Mouse (Mus musculus) heart, postnatal 14 days (tissue): ENCODE results near the gene Prkra. TPM values are rescaled to one million over a fixed set of nuclear protein-coding genes. Genes with fewer than 3 reads are reported as not detected.
A peak's percentile ranks its signal among the peaks of the same experiment; 100 is the strongest.
"Not testable (repeated sequence)": the region's sequence is repeated elsewhere in the genome, so short reads cannot be mapped to it uniquely, and the experiment has no call there.

Source experiments
- DNase-seq, 2 experiments: peaks; one replicate each; pipeline ENCODE4 v3.0.0; 2021 to 2022
- intact Hi-C: fragments of 180-260 bp; cut with DNase I; formaldehyde crosslinking; loops from one replicate; pipeline ENCODE4 v1.15.1; 2025
- total RNA-seq, 2 experiments: library from RNA; stranded (reverse); gene quantifications; 2 replicates each; pipeline ENCODE4 v1.2.3; 2021

Prkra gene
- total RNA-seq, 2 experiments from 2014 or later = 16.0 to 16.9 TPM

DNA sequence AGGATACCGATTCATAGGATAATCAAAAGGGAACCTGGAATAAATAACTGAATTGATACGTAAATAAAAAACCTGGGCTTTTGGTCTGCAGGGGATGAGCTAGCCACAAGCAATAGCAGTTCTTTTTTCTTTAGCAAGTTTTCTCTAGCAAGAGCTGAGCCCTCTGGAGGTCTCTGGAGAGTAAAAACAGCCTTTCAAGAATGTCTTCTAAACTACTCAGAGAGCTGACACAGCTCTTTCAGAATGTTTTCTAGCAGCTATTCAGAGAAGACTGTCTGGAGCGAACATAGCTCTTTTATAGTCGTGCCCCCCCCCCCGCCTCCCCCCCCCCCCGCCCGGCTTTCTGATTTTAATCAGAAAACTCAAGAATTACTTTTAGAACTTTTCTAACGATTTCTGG, 11.6 kb upstream of the Prkra start:
- DNase-seq = no peak
- intact Hi-C loops = no loop called here

DNA sequence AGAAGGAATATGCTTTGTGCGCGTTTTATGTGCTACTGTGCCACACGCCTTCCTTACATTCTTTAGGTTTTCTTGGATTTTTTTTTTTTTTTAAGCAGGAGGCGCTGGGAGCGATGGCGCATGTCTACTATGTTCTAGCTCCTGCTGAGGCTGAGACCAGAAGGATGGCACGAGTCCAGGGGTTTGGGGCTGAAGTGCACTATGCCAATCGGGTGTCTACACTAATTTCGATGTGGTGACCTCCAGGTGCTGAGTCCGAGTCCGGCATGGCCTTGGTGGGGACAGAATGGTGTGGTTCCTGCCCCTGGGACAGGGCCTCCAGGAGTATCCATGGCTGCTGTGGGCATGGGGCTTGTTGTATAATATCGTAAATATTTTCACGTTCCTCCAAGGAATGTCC, 10.7 kb upstream of the Prkra start:
- no peak for DNase-seq
- intact Hi-C loops = no loop called here

DNA sequence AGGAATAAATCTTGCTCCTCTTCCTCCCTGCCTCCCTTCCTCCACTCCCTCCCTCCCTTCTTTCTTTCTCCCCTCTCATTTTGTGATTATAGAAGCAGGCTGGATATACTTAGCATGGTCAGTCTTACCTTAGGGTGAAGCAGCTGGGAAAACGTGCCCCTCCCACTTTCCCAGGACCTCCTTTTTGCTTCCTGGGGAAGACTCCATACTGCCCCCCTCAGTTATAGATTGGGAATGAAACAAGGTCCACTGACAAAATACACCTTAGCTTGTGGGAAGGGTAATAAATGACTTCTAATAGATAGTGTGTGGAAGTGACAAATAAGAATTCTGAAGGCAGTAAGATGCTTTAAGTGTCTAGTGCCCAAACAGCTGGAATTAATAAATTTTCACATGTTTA, 8.2 kb upstream of the Prkra start:
- no peak for DNase-seq
- intact Hi-C loops = no loop called here

DNA sequence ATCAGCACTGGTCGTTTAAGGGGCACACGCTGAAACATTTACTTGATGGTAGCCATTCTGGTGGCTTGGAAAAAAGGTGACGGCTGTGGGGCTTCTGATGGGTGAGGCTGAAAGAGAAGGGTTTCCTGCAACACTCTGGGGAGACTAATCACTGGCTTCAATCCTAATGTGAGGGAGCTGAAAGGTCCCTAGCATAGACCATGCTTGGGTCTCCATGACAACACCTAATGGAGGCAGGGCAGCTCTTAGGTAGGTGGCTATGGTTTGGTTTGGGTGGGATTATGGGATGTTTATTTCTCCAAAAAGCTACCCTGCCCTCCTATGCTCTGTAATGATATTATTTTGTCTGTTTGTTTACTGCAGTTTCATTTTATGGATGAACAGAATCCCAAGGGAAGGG, 7.6 kb upstream of the Prkra start:
- no peak for DNase-seq
- intact Hi-C loops = no loop called here

DNA sequence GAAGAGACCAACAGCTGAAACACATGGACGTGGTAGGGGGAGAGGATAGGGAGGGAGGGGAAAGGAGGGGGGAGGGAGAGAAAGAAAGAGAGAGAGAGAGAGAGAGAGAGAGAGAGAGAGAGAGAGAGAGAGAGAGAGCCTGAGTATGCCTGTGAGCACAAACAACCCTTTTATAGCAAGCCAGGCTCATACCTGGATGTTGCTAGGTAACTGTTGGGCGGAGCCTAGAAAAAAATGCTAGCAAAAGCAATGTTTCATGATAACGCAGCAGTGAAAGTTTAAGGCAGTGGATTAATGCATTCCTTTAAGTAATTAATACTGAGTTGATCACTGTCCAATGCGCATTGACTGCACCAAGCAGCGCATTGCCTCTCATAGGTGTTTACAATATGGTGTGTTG, 6.8 kb upstream of the Prkra start:
- intact Hi-C loops = no loop called here
- no peak for DNase-seq

DNA sequence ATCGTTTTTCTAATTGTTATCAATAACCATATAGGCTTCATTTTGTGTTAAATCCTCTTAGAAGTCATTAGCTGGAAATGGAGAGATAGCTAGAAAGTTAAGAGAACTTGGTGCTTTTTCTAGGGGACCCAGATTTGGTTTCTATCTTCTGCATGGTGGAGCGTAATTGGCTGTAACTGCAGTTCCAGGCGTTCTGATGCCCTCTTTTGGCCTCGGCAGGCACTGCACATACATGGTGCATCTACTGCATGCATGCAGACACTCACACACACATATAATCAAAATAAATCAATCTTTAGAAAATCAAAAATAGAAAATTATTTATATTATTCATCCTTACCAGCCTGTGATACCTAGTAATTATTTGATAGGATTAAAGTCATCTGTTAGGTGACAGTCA, 5.3 kb upstream of the Prkra start:
- intact Hi-C loops = no loop called here
- no peak for DNase-seq

DNA sequence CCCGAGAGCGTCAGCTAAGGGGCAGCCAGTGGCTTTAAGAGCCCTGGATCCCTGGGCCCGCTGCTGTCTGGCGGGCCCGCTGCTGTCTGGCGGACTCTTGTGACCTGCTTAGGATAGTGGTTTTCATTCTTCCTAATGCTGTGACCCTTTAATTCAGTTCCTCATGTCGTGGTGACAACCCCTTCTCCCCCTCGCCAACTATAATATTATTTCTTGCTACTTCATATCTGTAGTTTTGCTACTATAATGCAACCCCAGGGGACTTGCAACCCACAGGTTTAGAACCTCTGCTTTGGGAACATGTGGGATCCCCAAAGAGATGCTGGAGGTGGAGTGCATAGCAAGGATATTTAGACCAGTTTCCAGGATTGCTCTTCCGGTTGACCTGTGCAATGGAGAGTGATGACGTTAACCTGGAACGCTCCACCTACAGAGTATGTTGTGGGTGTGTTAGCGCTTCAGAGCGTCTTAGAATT, 889 bp upstream of the Prkra start:
- no peak for DNase-seq
- intact Hi-C loops = loop anchor here (2.0 to 5.0 kb wide), 2 partner anchors 24 to 49 kb away; partner anchors contain the start of gene Fkbp7

DNA sequence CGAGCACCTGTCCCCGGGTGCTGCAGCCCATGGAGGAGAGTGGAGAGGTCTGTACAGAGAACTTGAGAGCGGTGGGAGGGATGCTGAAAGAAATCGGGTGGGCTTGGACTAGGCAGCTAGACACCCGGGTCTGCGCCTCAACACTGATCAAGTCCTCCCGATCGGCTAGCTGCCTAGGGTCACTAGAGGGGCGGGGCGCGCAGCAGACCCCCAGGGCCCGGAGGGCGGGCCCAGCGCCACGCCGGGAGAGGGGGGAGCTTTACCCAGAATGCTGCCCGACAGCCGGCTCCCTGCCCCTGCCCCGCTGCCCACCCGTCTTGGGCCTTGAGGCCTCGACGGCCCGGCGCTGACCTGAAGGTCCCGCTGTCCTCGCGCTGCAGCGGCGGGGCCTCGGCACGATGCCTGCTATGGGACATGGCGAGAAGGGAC, 360 bp downstream of the Prkra start:
- intact Hi-C loops = loop anchor here (5.0 kb wide), 1 partner anchor 50 kb away; no protein-coding TSS in a partner anchor
- DNase-seq = no peak

DNA sequence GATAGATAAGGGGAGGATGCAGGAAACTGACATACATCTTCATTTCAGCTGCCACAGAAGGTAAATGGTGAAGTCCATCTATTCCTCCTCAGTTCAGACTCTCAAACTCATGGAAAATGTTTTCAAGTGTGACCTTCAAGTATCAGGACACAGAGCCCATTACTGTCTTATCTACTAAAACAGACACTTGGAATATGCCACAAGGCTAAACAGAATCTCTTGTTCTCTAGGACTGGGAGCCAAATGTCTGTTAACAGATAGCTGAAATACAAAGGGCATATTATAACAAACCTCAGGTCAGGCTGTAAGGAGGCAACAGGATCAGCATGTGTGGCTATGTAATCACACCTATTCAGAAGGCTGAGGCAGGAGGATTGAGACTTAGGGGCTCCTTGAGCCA, 4.0 kb downstream of the Prkra start:
- DNase-seq = no peak
- intact Hi-C loops = no loop called here

DNA sequence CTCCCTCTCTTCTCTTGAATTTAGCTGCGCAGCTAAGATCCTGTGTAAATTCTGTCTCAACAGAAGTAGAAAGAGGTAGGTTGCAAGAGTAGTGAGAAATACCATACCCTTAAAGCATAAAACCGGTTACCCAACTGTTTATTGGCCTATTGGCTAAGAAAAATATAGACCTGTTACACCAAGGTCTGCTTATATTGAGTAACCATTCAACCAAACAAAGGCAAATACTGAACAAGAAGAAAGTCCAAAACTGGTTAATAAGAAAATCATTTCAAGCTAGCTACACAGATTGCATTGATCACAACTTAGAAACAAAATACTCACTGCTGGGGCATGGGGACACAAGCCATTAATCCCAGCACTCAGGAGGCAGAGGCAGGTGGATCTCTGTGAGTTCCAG, 8.2 kb downstream of the Prkra start:
- no peak for DNase-seq
- intact Hi-C loops = no loop called here

DNA sequence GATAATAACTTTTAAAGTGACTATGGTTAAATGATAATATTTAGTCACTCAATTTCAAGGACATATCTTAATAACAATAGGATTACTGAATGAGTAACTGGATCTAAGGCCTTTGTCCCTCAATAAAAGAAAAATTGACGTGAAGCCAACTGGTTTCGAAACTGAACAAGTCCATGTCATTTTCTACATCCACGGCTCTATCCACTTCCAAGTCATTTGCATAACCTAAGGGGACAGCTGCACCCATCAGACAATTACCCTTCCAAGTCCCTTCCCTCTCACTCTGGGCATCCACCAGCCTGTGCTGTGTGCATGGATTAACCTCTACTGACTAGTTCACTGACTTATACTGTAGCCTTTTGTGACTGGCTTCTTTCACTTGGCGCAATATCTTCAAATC, 16.2 kb downstream of the Prkra start:
- intact Hi-C loops = no loop called here
- DNase-seq = no peak

DNA sequence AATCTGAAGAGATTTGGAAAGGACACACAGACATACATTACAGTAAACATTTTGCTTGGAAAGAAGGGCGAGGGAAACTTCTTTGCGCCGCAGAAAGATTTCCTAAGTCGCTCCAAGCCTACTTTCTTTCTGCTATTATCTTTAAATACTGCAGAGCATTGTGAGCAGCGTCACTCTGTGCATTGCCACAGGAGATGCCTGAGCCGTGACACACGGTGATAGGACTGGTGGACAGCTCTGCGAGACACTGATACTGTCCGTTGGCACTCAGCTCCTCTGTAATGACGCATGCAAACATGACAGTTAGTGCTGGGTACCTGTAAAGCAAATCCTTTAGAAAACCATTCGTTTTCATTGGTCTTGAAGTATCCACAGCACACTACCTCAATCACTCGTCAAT, 17.5 kb downstream of the Prkra start:
- intact Hi-C loops = no loop called here
- no peak for DNase-seq

DNA sequence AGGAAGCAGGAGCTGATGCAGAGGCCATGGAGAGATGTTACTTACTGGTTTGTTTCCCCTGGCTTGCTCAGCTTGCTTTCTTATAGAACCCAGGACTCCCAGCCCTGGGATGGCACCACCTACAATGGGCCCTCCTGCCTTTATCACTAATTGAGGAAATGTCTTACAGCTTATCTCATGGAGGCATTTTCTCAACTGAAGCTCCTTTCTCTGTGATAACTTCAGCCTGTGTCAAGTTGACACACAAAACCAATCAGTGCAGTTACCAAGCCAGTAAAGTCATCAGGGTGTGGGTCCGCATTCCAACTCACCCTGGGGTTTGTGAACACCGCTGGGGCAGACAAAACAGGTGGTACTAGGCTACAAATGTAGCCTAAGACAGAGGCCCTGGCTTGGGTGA, 25.5 kb downstream of the Prkra start:
- DNase-seq, intact Hi-C loops: not testable (repeated sequence)

DNA sequence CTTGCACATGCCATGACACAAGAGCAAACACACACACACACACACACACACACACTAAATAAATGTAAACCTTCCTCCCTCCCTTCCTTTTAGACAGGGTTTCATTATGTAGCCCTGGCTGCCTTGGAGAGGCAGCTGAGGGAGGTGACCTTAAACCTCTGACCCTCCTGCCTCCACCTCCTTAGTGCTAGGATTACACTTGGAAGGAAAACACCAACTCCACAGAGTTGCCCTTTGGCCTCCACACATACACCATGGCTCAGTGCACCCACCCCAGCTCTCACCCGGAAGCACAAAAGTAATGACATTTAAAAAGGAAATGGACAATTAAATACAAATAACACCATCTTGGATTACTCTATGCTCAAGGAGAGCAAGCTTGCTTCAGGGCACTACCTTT, 26.1 kb downstream of the Prkra start:
- intact Hi-C loops = no loop called here
- DNase-seq = no peak

DNA sequence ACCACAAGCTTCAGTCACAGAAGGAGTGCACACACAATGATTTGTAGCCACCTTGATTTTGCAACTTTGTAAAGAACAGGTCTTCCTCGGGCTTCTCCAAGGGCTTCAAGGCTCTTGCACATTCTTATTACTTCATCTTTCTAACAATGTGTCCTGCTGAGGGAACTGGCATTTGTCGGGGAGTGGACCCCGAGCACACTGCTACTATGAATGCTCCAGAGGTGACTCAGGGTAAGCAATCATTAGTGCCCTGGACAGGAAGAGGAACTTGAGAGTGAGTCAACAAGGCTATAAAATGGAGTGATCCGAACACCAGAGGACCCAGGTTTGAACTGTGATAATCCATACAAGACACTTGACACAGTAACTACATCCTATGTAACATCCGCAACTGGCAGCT, 27.6 kb downstream of the Prkra start:
- DNase-seq = no peak
- intact Hi-C loops = no loop called here

DNA sequence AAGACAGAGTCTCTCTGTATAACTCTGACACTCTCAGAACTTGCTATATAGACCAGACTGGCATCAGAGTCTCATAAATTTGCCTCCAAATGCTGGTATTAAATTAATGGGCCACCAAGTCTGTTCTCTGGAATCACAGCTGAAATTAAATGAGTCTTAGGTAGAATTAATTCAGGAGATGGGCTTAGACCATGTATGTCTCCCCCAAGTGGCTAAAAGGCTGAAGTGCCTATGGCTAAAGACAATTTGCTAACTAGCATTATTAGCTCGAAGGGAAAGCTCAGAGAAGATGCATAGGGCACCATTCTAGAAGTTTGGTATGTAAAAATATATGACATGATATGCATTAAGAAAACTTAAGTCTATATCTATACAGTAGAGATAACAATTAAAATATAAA, 29.7 kb downstream of the Prkra start:
- peak; percentile 7 to 50 for DNase-seq
- intact Hi-C loops = loop anchor here (2.0 kb wide), 1 partner anchor 251 kb away; no protein-coding TSS in a partner anchor

DNA sequence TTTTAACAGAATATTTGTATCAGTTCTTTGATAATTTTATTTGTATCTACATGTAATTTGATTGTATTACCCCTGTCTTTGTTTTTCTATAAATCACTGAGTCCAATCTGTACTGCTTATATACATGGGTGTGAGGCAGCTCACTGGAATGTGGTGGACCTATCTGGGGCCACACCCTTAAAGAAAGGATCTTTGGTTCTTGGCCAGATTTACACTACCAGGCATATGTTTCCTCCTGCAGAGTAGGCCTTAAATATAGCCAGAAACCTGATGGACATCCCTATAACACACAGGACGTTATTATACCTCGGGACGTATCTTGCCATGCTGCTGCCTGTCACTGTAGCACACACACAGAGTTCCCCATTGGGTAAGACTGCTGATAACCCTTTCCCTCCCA, 35.8 kb downstream of the Prkra start:
- intact Hi-C loops = no loop called here
- no peak for DNase-seq

DNA sequence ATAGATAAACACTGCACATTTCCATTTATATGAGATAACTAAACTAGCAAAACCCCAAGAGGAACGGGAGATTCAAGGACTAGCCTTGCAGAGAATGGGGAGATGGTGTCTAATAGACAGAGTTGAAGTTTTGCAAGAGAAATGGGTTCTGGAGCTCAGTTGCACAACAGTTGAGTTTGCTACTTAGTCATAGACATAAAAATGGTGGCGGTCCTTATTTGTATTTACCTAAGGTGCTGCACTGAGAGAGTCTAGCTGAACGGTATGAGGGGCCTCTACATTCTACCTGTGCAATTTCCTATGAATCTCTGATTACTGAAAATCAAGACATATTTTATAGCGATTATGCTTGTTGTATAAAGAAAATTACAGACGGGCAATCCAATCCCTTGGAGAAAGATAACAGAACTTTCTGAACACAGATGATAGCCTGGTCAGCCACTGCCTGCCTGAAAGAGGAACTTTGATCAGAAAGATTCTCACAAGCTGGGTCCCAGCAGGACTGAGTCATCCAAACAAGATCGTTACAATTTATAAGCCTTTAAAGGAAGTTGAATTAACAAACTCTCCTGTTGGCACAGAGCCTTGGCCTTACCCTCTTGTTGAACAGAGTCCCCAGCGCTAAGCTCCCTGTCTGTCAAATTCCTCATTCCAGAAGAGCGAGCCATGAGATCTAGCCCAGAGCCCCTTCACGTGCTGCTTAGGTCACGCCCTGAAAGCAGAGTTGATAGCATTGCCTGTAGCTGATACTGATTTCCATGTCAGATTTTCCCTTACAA, 37.3 kb downstream of the Prkra start:
- intact Hi-C loops = no loop called here
- no peak for DNase-seq

DNA sequence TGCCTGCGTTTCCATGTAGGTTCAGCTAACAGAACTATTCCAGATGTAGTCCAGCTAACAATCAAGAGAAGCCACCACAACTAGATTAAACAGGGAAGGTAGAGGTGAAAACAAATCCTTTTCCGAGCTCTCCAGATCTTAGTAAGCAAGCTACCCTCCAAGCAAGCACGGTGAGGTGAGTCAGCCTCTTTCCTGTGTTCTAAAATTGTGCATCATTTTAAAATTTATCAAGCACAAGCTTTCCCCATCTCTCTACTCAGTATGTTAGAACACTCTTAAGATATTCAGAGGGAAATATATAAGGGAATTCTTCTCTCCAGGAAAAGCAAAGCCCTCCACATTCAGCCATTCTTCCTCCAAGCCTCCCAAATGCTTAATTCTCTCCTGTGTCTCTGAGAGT, 41.1 kb downstream of the Prkra start:
- intact Hi-C loops = no loop called here
- no peak for DNase-seq

DNA sequence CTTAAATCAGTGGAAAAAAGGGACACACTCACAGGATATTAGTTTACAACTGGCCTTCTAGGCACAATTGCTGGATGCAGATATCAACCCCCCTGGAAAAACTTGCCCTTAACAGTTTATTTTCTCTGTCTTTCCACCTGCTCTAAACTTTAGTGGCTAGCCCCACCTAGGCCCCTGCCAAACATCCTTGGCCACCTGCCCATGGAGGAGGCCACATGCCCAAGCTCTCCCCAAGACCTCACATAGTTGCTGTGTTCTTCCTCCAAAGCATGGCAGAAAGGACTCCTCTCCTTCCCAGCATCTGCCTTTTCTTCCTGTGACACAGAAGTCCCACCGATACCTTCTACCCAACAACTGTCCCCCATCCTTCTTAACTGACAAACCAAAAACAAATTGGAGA, 45.6 kb downstream of the Prkra start:
- intact Hi-C loops = no loop called here
- no peak for DNase-seq

DNA sequence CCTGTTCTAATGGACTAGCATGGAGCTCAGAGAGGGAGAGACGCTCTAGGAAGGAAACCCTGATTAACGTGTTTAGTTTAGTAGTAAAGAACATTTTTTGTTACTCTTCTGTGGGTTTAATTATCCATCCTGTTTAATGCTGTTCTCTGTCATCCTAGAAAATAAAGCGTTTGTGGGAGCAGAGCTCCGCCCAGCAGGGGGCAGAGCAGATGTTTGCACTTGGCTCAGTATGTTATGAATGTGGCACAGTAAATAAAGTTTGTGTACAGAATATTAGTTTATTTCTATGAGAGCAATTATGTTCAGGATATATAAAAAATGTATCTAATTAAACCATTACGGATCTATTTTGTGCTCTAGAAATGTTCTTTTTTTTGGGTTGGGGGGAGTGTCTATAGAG, 48.6 kb downstream of the Prkra start:
- intact Hi-C loops = no loop called here
- no peak for DNase-seq

DNA sequence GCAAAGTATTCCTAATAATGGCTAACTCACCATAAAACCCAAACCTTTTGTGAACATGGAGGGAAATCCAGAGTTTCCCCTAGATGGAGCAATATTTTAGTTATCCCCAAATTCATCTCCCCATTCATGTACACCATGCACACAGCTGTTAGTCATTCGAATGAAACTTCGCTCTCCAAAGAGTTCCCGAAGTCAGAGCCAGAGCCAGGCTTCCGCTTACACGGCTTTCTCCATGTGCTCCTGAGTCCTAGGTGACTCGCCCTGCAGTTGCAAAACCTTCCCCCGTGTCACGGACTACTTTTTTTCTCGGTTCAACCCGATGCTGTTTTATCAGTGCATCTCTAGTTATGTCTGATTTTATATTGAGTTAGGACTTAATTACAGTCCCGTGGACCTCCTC, 50.3 kb downstream of the Prkra start:
- intact Hi-C loops = no loop called here
- no peak for DNase-seq
